Mouse (Mus musculus) heart, embryonic 15.5 days (tissue): ENCODE measurements around the gene Zfp14. TPM values are rescaled to one million over a fixed set of nuclear protein-coding genes. Genes with fewer than 3 reads are reported as not detected.

Source experiments
- ATAC-seq: fragments of 200-750 bp; cut with Nextera tagmentation; replicated peaks from 2 replicates; pipeline ENCODE4 v1.8.0; 2017; ENCODE audit warnings: low read depth, moderate TSS enrichment; ENCODE audit not compliant: insufficient number of reproducible peaks, insufficient read depth, low FRiP score
- H3K27ac ChIP-seq: fragments of 300-500 bp; sonication (generic); 2 replicates; pipeline ENCODE4 v1.5.1; 2015; ENCODE audit warnings: mild to moderate bottlenecking, inconsistent platforms
- H3K27me3 ChIP-seq: fragments of 300-500 bp; sonication (generic); 2 replicates; pipeline ENCODE4 v1.6.1; 2015; ENCODE audit warnings: inconsistent platforms
- H3K36me3 ChIP-seq: fragments of 300-500 bp; sonication (generic); 2 replicates; pipeline ENCODE4 v1.6.1; 2015; ENCODE audit warnings: mild to moderate bottlenecking, inconsistent platforms
- H3K4me1 ChIP-seq: fragments of 300-500 bp; sonication (generic); replicated peaks from 2 replicates; pipeline ENCODE4 v1.6.1; 2015; ENCODE audit warnings: inconsistent platforms
- H3K4me2 ChIP-seq: fragments of 300-500 bp; sonication (generic); 2 replicates; pipeline ENCODE4 v1.6.1; 2015; ENCODE audit warnings: inconsistent platforms, mild to moderate bottlenecking, moderate library complexity
- H3K4me3 ChIP-seq: fragments of 300-500 bp; sonication (generic); 2 replicates; pipeline ENCODE4 v1.5.1; 2015; ENCODE audit warnings: mild to moderate bottlenecking, inconsistent platforms
- H3K9ac ChIP-seq: fragments of 300-500 bp; sonication (generic); 2 replicates; pipeline ENCODE4 v1.6.1; 2015; ENCODE audit warnings: mild to moderate bottlenecking, inconsistent platforms
- H3K9me3 ChIP-seq: fragments of 300-500 bp; sonication (generic); replicated peaks from 2 replicates; pipeline ENCODE4 v1.6.1; 2016; ENCODE audit warnings: inconsistent platforms
- WGBS: fragments of 180-500 bp; shearing (Covaris S2); methylation state at CpG from one replicate; pipeline ENCODE4 v1.1.7; 2015; ENCODE audit warnings: mixed read lengths; 5-methylcytosine and 5-hydroxymethylcytosine counted together
- polyA plus RNA-seq: library from polyadenylated mRNA; unstranded; fragments of >200 nt; fragmentation: Nextera tagmentation; extraction: Ambion mirVana; gene quantifications from 2 replicates; pipeline ENCODE4 v1.2.1, GENCODE M21; 2015

The Zfp14 gene
- 3.3 and 4.1 TPM in 2 replicates for polyA plus RNA-seq

DNA sequence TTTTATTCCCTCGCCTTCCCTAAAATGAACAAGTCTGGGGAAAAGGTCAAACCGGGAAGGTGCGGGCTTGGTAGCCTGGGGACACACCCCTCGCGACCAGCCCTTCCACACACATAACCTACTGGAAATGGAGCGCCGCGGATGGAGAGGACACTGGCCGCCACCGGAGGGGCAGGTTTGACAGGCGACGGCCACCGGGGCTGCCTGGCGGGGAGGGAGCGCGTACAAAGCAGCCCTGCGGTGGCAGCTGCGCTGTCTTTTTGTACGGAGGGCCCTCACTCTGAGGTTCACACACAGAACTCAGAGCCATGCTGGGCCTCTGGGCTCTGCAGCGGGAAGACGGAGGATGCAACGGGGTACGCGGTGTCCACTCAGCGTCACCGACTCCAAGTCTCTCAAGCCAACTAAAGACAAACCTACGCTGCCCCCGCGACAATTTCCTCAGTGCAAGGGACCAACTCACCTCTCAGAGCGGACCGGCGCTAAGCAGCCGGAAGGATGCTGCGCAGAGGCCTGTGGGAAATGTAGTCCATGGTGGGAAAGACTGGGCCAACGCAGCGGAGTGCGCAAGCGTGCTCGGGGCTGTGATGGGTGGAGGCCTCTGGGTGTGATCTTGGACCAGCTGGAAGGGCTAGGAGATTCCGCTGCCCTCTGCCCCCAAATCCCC is at the start of gene Zfp14:
TSS of gene Zfp14 (minus strand) at position 499 of the 667 bp plus-strand sequence.
- ATAC-seq: peak; percentile 97
- H3K36me3 ChIP-seq: peaks cover 6% of the 10 kb centered on the region
- H3K27me3 ChIP-seq: no peaks in the 10 kb centered on the region
- H3K27ac ChIP-seq: peak within 1 kb of the TSS; percentile 68
- peak within 1 kb of the TSS; percentile 63 for H3K4me3 ChIP-seq
- H3K4me1 ChIP-seq: peaks cover 5% of the 10 kb centered on the region
- WGBS: under 1% methylated on average over 40 of the region's 40 CpGs
- peak within 1 kb of the TSS; percentile 66 for H3K9ac ChIP-seq
- no peaks in the 10 kb centered on the region for H3K9me3 ChIP-seq
- H3K4me2 ChIP-seq: peak within 1 kb of the TSS; percentile 84

DNA sequence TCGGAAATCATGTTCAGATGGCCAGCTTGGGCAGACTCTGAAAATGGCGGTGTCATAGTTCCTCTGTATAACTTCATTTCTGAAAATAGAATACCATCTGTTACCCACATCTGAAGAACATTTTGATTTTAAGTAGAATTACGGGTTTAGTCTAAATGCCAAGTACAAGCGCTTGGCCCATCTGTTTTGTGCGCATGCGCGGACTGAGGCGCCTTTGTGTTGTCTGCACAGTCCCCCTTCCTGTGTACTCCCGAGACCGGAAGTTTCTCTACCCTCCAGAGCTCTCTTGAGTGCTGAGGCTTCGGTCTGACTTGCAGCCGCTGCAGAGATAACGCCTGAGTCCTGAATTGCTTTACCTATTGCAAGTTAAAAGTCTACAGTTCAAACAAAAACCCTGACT is 48.1 kb upstream of the Zfp14 start:
- Histone ChIP-seq H3K36me3 (peaks cover 53% of the 10 kb centered on the region), H3K4me2 (no peak overlapping the region), H3K9me3 (peaks cover 4% of the 10 kb centered on the region; the same call in 1 of the 2 replicates), H3K4me1 (peaks cover 24% of the 10 kb centered on the region), H3K27ac (no peak overlapping the region), H3K4me3 (no peak overlapping the region), H3K27me3 (no peaks in the 10 kb centered on the region), H3K9ac (no peak overlapping the region)
- no peak for ATAC-seq
- WGBS: 82% methylated on average over 13 of the region's 13 CpGs

DNA sequence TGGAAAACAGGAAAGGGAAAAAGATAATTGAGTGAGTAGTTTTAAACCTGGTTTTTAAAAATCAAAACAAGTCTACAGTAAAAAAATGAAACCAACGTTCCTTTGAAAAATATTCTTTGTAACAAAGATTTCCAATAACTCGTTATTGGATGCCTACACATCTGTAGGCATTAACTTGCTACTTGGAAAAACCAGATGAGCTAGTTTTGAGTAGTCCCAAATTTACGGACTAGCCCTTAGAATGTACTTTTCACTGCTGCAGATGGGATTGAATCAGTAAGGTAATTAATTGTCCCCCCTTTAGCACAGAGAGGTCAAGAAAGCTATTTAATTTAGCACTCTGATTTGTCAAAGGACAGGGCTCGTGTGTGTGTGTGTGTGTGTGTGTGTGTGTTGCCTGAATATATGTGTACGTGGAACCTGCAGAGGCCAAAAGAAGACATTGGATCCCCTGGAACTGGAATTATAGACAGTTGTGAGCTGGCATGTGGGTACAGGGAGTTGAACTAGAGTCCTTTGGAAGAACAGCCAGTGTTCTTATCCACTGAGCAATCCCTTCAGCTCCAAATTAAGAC is 44.5 kb upstream of the Zfp14 start:
- WGBS: 4% methylated on average over 5 of the region's 5 CpGs
- ATAC-seq: no peak

DNA sequence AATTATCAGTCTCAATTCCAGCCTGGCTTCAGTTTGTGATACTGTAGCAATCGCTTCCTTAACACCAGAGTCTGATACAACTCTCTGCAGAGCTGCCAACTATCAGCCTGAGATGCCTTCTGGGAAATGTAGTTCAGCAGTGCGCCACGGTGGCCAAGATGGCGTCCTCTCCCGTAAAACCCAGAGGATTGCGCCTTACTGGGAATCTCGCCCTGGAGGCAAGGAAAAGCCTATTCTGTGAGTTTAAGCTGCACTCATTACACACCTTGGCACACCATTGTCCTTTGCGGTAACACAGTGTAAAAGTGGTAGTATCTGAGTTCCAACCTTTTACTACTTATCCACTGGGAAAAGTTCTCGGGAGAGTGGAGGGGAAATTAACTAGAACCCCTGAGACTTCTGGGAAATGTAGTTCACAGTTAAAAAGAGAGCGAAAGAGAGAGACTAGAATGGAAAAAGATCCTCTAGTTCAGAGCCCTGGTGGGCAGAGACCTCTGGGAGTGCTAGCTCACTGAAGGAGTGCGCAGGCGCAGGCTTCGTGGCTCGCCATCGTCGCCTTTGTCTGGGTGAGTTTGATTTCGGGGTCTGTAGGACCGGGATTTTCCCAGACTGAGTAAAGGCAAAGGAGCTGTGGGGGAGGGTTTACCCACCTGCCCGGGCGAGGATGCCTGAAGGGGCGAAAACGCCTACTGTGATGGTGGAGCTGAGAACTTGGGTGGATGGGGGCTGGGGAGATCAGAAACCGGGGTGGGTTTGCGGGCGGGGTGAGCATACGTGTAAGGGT is 43.7 kb upstream of the Zfp14 start, which contains the start of gene Zfp260:
TSS of gene Zfp260 (plus strand) at position 132 of the 784 bp plus-strand sequence.
- peaks cover 14% of the 10 kb centered on the region for H3K36me3 ChIP-seq
- H3K27me3 ChIP-seq: no peaks in the 10 kb centered on the region
- peak within 1 kb of the TSS; percentile 99 for H3K27ac ChIP-seq
- H3K4me1 ChIP-seq: peaks cover 29% of the 10 kb centered on the region
- peak; percentile 79 for ATAC-seq
- H3K4me2 ChIP-seq: peak within 1 kb of the TSS; percentile 74
- WGBS: under 1% methylated on average over 26 of the region's 26 CpGs
- peak within 1 kb of the TSS; percentile 87 for H3K9ac ChIP-seq
- H3K9me3 ChIP-seq: no peaks in the 10 kb centered on the region
- peak within 1 kb of the TSS; percentile 86 for H3K4me3 ChIP-seq

More for the DNA sequence above, 44.5 kb upstream of the Zfp14 start:
- H3K27ac ChIP-seq: peak overlapping the region; percentile 99
- no peaks in the 10 kb centered on the region for H3K9me3 ChIP-seq
- peak overlapping the region; percentile 74 for H3K4me2 ChIP-seq
- H3K36me3 ChIP-seq: peaks cover 22% of the 10 kb centered on the region
- peaks cover 29% of the 10 kb centered on the region for H3K4me1 ChIP-seq
- peak overlapping the region; percentile 86 for H3K4me3 ChIP-seq
- H3K27me3 ChIP-seq: no peaks in the 10 kb centered on the region
- H3K9ac ChIP-seq: peak overlapping the region; percentile 45

DNA sequence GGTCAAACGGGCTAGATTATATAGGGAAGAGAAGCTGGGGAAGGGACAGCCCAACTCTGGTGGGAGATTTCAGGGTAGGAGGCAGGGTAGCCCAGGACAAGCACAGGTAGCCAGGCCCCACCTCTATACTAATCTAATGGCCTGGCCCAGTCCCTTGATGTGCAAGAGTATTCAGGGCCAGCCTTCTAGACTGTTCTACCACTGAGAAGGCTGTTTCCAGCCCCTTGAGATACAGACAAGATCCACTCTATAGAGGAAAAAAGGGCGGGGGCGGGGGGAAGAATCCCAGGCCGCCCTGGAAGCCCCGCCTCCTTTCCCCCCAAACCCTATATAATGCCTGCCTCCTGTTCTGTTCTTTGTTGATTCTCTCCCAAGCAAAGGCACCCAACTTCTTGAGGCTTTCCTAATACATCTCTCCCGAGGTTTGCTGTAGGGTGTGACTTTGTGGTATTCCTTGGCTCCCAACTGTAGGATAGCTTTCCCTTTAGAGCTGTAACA is 42.8 kb upstream of the Zfp14 start:
- Histone ChIP-seq H3K4me1 (peaks cover 35% of the 10 kb centered on the region), H3K4me2 (peak overlapping the region; percentile 74), H3K4me3 (peak overlapping the region; percentile 86), H3K27me3 (no peaks in the 10 kb centered on the region), H3K27ac (peak overlapping the region; percentile 99; the same call in 1 of the 2 replicates), H3K9ac (peak overlapping the region; percentile 87; the same call in 1 of the 2 replicates), H3K36me3 (peaks cover 6% of the 10 kb centered on the region), H3K9me3 (no peaks in the 10 kb centered on the region)
- no peak for ATAC-seq
- 68% methylated on average over 6 of the region's 6 CpGs for WGBS

DNA sequence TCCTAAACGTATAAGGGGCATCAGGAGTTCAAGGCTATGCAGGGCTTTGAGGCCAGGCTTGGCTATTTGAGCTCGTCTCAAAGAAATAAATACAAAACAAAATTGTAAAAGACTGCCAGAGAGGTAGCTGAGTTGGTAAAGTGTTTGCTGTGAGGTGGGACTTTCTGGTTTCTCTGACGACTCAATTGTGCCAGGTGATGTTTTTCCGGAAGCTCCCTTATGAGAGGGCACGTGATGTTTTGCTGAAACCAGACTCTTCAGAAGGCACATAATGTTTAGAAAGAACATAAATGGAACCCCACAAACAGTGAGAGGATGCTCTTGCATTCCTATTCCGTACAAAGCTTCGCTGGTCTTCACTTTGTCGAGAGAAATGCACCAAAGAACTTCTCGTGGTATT is 41.5 kb upstream of the Zfp14 start:
- Histone ChIP-seq H3K4me3 (no peak overlapping the region), H3K9ac (no peak overlapping the region), H3K4me2 (no peak overlapping the region), H3K27ac (no peak overlapping the region), H3K9me3 (no peaks in the 10 kb centered on the region), H3K4me1 (peaks cover 27% of the 10 kb centered on the region), H3K27me3 (no peaks in the 10 kb centered on the region), H3K36me3 (no peaks in the 10 kb centered on the region)
- ATAC-seq: no peak
- 73% methylated on average over 9 of the region's 9 CpGs for WGBS

DNA sequence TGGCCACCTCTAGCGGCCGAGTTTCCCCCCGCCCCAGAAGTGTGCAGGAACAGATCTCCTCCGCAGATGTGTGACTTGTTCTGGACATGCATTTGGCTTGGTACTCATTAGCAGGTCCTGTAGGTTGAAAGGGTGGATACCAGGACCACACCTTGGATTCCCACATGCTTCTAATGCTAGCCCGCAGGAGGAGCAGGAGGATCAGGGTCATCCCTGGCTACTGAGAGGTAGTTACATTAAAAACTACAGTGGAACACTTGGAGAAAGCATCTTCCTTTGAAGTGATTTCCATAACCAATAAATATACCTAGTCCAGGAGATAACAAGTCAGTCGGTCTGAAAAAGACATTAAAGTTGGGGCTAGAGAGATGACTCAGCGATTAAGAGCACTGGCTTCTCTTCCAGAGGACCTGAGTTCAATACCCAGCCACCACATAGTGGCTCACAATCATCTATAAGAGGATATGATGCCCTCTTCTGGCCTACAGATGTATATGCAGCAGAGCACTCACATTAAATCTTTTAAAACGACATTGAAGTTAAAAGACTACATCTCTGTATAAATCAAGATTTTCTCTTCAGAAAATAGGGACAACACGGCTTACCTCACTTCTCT is 39.9 kb upstream of the Zfp14 start:
- Histone ChIP-seq H3K4me3 (peak overlapping the region; percentile 67), H3K27me3 (no peaks in the 10 kb centered on the region), H3K9ac (no peak overlapping the region; the same call in 1 of the 2 replicates), H3K9me3 (no peaks in the 10 kb centered on the region), H3K27ac (peak overlapping the region; percentile 61), H3K36me3 (no peaks in the 10 kb centered on the region; the same call in 1 of the 2 replicates), H3K4me1 (peaks cover 18% of the 10 kb centered on the region), H3K4me2 (peak overlapping the region; percentile 79)
- WGBS: 5% methylated on average over 9 of the region's 9 CpGs
- ATAC-seq: no peak

DNA sequence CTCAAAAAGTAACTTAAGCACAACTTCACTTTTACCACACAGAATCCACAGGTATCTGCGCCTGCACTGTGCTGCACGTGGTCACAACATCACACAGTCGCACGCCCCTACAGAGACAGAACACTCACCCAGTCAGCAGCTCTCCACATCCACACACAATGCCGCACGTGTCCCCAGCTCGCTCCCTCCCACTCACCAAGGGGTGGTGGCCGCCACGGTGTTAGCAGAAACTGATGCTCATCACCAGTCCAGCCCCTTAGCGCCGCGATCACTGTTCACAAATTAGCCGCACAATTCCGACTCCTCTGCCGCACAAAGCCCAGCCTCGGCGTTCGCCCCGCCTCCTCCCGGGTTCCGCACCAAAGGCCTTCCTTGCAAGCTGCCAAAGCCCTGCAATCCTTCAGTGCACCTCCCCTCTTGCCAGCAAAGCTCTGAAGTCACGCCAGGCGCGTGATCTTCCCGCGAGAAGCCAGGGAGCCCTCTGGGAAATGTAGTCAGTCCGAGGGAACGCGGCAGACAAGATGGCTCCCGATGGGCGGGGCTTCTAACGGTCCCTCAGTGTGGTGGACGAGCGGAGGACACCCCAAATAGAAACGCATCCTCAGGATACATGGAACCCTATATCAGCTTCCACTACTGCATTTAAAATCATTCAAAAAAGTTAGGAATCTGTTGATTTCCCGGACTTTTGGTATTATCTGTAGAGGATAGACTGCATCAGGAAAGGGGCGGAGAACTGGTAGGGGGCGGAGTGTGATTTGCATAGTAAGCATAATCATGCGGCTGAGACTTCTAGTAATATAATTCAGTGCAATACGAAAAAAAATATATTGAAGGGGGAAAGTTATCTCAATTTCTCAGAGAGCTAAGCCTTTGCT is 39.2 kb upstream of the Zfp14 start, which contains the start of the genes Gm26920 and Zfp566:
TSS of gene Gm26920 (minus strand) at position 319 of the 878 bp plus-strand sequence.
TSS of gene Zfp566 (minus strand) at position 436 of the 878 bp plus-strand sequence.
- Histone ChIP-seq H3K27me3 (no peaks in the 10 kb centered on the region), H3K4me2 (peak within 1 kb of the TSS; percentile 79), H3K4me3 (peak within 1 kb of the TSS; percentile 67), H3K9ac (peak within 1 kb of the TSS; percentile 64), H3K9me3 (no peaks in the 10 kb centered on the region), H3K36me3 (peaks cover under 1% of the 10 kb centered on the region), H3K27ac (peak within 1 kb of the TSS; percentile 79), H3K4me1 (peaks cover 17% of the 10 kb centered on the region)
- peak; percentile 89 for ATAC-seq
- under 1% methylated on average over 40 of the region's 40 CpGs for WGBS

DNA sequence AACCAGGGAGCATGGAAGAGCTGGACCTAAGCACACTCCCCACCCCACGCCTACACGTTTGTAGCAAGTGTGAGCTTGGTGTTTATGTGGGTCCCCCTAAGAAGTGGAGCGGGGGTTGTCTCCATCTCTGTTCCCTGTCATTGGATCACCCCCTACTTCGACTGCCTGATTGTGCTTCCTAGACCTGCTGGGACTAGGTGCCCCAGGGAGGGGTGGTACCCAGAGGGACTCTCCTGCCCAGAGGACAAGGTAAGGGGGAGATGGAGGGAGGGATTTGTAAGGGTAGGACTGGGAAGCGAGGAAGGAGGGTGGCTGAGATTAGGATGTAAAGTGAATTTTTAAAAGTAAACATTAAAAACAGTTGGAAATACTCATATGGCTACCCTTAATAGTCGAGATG is 38.2 kb upstream of the Zfp14 start:
- Histone ChIP-seq H3K27me3 (no peaks in the 10 kb centered on the region), H3K4me1 (peaks cover 16% of the 10 kb centered on the region), H3K9me3 (no peaks in the 10 kb centered on the region), H3K9ac (peak overlapping the region; percentile 64), H3K36me3 (peaks cover 4% of the 10 kb centered on the region), H3K4me3 (peak overlapping the region; percentile 67), H3K27ac (no peak overlapping the region), H3K4me2 (peak overlapping the region; percentile 79)
- ATAC-seq: no peak
- WGBS: 13% methylated on average over 6 of the region's 6 CpGs

DNA sequence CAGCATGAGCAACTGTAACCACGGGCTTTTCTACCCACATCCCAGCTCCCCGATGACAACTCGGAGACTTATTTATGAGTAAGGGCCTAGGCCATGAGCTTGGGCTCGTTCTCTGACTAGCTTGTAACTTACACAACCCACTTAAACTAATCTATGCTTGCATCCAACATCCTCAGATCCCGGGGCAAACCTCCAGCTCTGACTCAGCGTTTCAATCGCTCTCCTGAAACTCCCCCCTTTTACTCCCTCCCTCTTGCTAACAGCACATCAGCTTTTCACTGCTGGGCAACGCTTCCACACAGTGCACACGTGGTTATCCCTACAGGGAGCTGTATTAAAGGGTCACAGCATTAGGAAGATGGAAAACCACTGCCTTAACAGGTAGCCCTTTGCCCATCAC is 35.3 kb upstream of the Zfp14 start:
- 83% methylated on average over 9 of the region's 9 CpGs for WGBS
- Histone ChIP-seq H3K9ac (no peak overlapping the region), H3K4me3 (no peak overlapping the region), H3K36me3 (peaks cover 4% of the 10 kb centered on the region), H3K4me1 (peaks cover 10% of the 10 kb centered on the region), H3K4me2 (no peak overlapping the region), H3K9me3 (no peaks in the 10 kb centered on the region), H3K27ac (no peak overlapping the region), H3K27me3 (no peaks in the 10 kb centered on the region)
- no peak for ATAC-seq
